Mouse (Mus musculus) olfactory bulb, adult 2 months (tissue): ENCODE measurements around the gene Kif24. TPM values are rescaled to one million over a fixed set of nuclear protein-coding genes. Genes with fewer than 3 reads are reported as not detected.
"Not testable (repeated sequence)": the region's sequence is repeated elsewhere in the genome, so short reads cannot be mapped to it uniquely, and the experiment has no call there.

Experiments used
- H3K27ac ChIP-seq: fragments of 200-500 bp; 2 replicates; pipeline ENCODE4 v1.5.1; 2012; ENCODE audit warnings: low read depth, low read length; ENCODE audit not compliant: insufficient read depth
- H3K4me1 ChIP-seq: fragments of 200-500 bp; 2 replicates; pipeline ENCODE4 v1.6.1; 2012; ENCODE audit warnings: low read length; ENCODE audit not compliant: control insufficient read depth, insufficient read depth
- H3K4me3 ChIP-seq: fragments of 200-500 bp; 2 replicates; pipeline ENCODE4 v1.5.1; 2012; ENCODE audit warnings: mild to moderate bottlenecking, low read depth, low read length, moderate library complexity; ENCODE audit not compliant: insufficient read depth
- CTCF ChIP-seq: fragments of 200-500 bp; IDR thresholded peaks from 2 replicates; pipeline ENCODE4 v1.5.1; 2012; ENCODE audit warnings: low read depth, mild to moderate bottlenecking, low read length, moderate library complexity; ENCODE audit not compliant: insufficient read depth
- POLR2A ChIP-seq: fragments of 200-500 bp; IDR thresholded peaks from 2 replicates; pipeline ENCODE4 v1.6.1; 2012; ENCODE audit warnings: mild to moderate bottlenecking, low read depth, low read length, moderate library complexity; ENCODE audit not compliant: insufficient read depth
- WGBS: fragments of 180-500 bp; shearing (Covaris S2); methylation state at CpG from one replicate; pipeline ENCODE4 v1.1.7; 2018; 5-methylcytosine and 5-hydroxymethylcytosine counted together
- polyA plus RNA-seq: library from polyadenylated mRNA; stranded (reverse); fragments of >200 nt; gene quantifications from 2 replicates; pipeline ENCODE4 v1.2.4, GENCODE M21; 2012; ENCODE audit warnings: low replicate concordance; ENCODE audit not compliant: missing spikeins, insufficient read depth, insufficient read length

Gene Kif24
- polyA plus RNA-seq, 1 experiment, result not detected

- Histone ChIP-seq H3K27ac (peak overlapping the region; percentile 36; the same call in 1 of the 2 replicates), H3K4me3 (no peak overlapping the region), H3K4me1 (peaks cover 3% of the 10 kb centered on the region; the same call in 1 of the 2 replicates)
- 27% methylated on average over 5 of the region's 5 CpGs for WGBS
- TF ChIP-seq POLR2A, result no peak
- TF ChIP-seq CTCF, result no peak
Measured at GRCm38 (mm10) chr4:41470684-41471383, 6.1 kb upstream of the Kif24 start.

GRCm38 (mm10) chr4:41470051-41470683, 5.5 kb upstream of the Kif24 start:
- Histone ChIP-seq H3K4me3 (no peak overlapping the region), H3K27ac (peak overlapping the region; percentile 36), H3K4me1 (peaks cover 6% of the 10 kb centered on the region; the same call in 1 of the 2 replicates)
- TF ChIP-seq POLR2A, result no peak
- TF ChIP-seq CTCF, result no peak
- WGBS, result 49% methylated on average over 7 of the region's 7 CpGs

DNA sequence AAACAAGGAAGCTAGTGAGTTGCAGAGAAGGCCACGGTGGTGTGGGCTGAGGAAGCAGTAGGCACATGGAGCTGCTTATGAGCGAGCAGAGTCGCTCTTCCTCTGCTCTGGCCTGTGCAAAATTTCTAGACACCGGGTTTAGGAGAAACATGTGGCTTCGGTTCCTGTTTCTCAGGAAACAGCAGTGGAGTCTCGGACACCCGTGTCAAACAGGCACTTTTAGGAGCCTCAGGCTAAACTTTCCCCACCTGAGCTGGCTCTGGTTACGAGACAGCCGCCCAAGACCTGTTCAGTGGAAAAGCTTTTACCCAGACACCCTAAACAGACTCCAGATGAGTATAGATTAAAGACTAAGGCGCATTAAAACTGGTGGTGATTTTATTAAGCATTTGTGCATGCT, 4.5 kb upstream of the Kif24 start:
- WGBS, result 54% methylated on average over 10 of the region's 10 CpGs
- peaks cover 6% of the 10 kb centered on the region; the same call in 1 of the 2 replicates for H3K4me1 ChIP-seq
- H3K4me3 ChIP-seq, result no peak overlapping the region
- H3K27ac ChIP-seq, result 0 out of 2 replicates have a peak overlapping the region, but pooled peaks have one; percentile 14
- TF ChIP-seq POLR2A, result no peak
- no peak for TF ChIP-seq CTCF

DNA sequence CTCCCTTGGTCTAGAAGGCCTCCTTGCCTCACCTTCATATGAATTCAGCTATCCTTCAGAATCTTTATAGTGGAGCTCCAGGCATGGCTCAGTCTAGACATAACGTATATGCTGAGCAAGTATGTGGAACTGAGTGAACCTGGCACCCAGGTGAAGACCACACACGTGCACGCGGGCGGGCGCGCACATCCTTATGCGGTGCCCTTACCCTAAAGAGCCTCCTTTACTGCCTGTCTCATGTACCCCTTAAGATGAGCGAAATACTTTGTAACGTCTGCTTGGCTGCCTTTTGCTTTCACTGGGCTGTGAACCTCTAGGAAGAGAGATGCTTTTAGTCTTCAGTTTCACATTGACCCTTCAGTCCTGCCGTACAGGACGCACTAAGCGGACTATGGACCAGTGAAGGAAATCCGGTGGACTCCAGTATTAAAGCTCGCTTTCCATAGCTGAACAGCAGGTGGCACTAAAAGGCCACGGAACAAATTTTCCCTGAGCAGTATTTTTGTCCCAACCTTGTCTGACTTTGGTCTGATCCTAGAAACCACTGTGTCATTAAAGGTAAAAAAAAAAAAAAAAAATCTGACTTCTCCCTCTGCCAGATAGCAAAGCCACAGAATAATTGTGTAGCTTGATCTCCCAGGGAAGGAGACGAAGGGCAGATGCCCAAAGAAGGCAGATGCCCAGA, 3.9 kb upstream of the Kif24 start:
- peaks cover 6% of the 10 kb centered on the region; the same call in 1 of the 2 replicates for H3K4me1 ChIP-seq
- no peak overlapping the region for H3K4me3 ChIP-seq
- 52% methylated on average over 17 of the region's 17 CpGs for WGBS
- TF ChIP-seq POLR2A (no peak), CTCF (no peak)
- no peak overlapping the region for H3K27ac ChIP-seq

DNA sequence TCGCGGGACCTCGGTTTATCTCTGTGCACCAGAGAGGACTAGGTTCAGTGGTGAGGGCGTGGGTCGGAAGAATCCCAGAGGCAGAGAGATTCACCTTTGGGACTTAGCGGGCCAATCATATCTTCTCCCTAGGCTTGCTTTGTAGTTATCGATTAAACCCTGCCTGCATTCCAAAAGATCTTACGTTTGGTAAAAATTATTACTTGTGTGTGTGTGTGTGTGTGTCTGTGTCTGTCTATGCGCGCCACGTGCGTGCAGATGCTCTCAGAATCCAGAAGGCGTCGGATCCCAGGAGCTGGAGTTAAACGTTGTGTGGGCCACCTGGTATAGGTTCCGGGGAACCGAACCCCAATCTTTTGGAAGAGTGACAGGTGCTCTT, 589 bp upstream of the Kif24 start:
- TF ChIP-seq POLR2A (no peak), CTCF (no peak)
- 3% methylated on average over 17 of the region's 17 CpGs for WGBS
- H3K4me1 ChIP-seq, result 0 out of 2 replicates have a peak, but pooled peaks cover 2% of the 10 kb centered on the region
- peak overlapping the region; percentile 95 for H3K4me3 ChIP-seq
- no peak overlapping the region for H3K27ac ChIP-seq

DNA sequence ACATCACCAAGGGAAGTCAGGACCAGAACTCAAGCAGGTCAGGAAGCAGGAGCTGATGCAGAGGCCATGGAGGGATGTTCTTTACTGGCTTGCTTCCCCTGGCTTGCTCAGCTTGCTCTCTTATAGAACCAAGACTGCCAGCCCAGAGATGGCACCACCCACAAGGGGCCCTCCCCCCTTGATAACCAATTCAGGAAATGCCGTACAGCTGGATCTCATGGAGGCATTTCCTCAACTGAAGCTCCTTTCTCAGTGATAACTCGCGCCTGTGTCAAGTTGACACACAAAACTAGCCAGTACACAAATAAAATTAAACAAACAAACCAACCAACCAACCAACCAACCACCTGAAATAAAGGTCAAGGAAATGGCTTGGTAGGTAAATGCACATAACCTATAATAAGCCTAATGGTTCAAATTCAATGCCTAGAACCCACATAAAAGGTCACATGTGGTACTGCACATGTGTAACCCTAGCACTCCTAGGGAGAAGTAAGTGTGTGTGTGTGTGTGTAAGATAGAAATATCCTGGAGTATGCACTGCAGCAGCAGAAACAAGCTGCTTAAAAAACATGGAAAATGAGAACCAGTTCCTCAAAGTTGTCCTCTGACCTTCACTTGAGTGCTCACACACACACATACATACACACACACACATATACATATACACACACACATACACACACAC, 1.5 kb downstream of the Kif24 start:
- WGBS, result 73% methylated on average over 3 of the region's 3 CpGs
- H3K27ac ChIP-seq, H3K4me3 ChIP-seq, H3K4me1 ChIP-seq: not testable (repeated sequence)

GRCm38 (mm10) chr4:41460690-41461089, 4.0 kb downstream of the Kif24 start:
- Histone ChIP-seq H3K4me1 (0 out of 2 replicates have a peak, but pooled peaks cover 2% of the 10 kb centered on the region), H3K27ac (no peak overlapping the region), H3K4me3 (no peak overlapping the region)
- 76% methylated on average over 1 of the region's 1 CpGs for WGBS
- no peak for TF ChIP-seq CTCF
- no peak for TF ChIP-seq POLR2A

DNA sequence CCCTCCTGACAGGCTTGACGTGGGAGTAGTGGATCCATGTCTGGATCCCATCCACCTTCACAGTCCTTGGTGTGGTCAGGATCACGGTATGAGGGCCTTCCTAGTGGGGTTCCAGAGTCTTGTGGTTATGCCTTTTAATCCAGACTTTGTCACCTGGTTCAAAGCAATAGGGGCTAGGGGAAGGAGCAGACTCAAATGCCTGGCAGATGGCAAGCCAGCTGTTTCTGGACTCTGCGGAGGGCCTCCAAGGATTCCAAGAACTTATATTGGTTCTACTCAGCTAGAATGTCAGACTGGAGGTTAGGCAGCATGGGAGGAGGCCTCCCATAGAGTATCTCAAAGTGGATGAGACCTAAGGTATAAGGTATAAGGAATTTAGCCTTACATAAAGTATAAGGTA, 17.1 kb downstream of the Kif24 start:
- Histone ChIP-seq H3K27ac (no peak overlapping the region), H3K4me3 (no peak overlapping the region), H3K4me1 (no peaks in the 10 kb centered on the region)
- WGBS, result 98% methylated on average over 3 of the region's 3 CpGs
- TF ChIP-seq CTCF (no peak), POLR2A (no peak)

DNA sequence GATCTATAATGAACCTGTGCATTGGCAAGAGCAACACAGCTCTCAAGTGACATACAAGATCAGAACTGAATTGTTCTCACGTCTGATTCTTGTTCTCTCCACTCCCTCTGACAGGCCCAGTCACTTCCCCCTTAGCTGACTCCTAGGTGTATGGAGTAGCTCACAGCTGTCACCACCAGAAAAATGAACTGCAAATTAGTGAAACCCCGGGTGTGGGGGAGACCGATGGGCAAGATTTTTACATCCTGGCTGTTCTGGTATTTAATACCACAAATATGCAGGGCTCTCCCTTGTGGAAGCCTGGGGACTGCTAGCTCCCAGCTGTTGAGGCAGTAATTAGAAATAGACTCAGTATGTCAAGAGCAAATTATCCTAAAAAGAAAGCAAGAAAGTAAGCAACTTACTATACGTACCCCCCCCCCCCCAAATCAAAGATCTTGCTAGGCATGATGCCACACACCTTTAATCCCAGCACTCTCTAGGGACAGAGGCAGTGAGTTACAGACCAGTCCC, 21.8 kb downstream of the Kif24 start:
- TF ChIP-seq CTCF (no peak), POLR2A (no peak)
- WGBS, result 74% methylated on average over 4 of the region's 4 CpGs
- Histone ChIP-seq H3K4me1 (no peaks in the 10 kb centered on the region), H3K27ac (no peak overlapping the region), H3K4me3 (no peak overlapping the region)
